Mouse (Mus musculus): Measurements from ENCODE around the gene Tspan4. TPM values are rescaled to one million over a fixed set of nuclear protein-coding genes. Genes with fewer than 3 reads are reported as not detected.

Tspan4 gene
- 2.1 TPM for total RNA-seq (2023)

DNA sequence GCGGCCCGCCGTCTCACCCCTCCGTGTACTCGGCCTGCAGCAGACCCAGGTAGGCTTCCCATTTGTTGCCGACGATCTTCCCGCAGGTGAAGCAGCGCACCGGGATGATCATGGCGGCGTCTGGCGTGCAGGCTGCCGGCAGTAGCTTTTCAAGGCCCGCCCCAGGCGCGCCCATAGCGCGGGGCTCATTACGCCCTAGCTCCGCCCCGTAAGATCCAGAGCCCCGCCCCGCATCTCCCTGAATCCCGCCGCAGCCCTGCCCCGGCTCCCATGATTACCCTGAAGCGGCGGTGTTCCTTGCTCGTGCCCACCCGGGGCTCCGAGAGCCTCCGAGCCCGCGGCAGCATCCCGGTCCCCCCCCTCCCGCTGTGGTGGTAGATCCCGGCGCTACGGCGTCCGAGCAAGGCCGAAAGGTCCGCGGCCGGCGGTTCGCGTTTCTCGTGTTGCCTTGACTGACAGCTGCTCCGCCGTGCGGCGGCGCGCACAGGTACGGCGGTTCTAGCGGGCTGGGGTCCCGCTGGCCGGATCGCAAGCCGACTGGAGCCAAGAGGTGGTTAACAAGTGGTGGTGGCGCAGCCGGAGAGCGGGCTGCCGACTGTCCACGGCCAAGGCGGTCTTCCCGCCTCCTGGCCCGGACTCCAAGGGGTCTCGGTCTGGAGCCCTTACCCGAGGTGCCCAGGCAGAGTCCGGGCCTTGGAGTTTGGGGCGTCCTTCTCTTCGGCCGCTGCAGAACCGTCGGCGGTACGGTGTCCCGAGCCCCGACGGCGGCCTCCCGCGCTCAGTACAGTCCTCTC, at the start of gene Tspan4, which contains the start of gene Polr2l:
Gene Tspan4 (plus strand): TSS at position 230 of the 794 bp plus-strand sequence.
Gene Polr2l (minus strand): TSS at position 122 of the 794 bp plus-strand sequence.

GRCm38 (mm10) chr7:141429310-141429709, 45.7 kb upstream of the Tspan4 start, which contains the start of gene Cend1:
Gene Cend1 (minus strand): TSS chr7:141429491.

GRCm38 (mm10) chr7:141437178-141438120, 37.6 kb upstream of the Tspan4 start, which contains the start of gene Slc25a22:
Gene Slc25a22 (minus strand): TSS chr7:141437892.

GRCm38 (mm10) chr7:141443828-141444237, 31.2 kb upstream of the Tspan4 start, which contains the start of gene Pidd1:
Gene Pidd1 (minus strand): TSS chr7:141444025.

GRCm38 (mm10) chr7:141447110-141447991, 27.7 kb upstream of the Tspan4 start, which contains the start of gene Rplp2:
Gene Rplp2 (plus strand): TSS chr7:141447370.

DNA sequence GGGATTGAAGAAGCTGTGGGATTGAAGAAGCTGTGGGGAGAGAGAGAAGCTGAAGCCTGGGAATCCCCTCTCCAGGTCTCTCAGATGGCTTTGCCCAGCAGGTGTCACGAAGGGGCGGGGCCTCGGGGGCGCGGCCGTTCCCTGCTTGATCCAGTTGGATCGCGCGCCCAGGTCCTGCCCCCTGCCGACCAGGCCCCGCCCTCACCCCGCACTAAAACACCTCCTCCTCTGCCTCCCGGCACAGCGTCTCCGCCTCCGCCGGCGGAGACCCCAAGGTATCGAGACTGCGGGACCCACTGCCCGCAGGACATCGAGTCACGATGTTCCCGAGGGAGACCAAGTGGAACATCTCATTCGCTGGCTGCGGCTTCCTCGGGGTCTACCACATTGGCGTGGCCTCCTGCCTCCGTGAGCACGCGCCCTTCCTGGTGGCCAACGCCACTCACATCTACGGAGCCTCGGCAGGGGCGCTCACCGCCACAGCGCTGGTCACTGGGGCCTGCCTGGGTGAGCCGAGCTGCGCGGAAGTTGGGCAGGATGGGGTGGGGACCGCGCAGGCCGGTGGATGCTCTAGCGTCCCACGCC, 20.0 kb upstream of the Tspan4 start, which contains the start of gene Pnpla2:
Gene Pnpla2 (plus strand): TSS at position 232 of the 585 bp plus-strand sequence.

DNA sequence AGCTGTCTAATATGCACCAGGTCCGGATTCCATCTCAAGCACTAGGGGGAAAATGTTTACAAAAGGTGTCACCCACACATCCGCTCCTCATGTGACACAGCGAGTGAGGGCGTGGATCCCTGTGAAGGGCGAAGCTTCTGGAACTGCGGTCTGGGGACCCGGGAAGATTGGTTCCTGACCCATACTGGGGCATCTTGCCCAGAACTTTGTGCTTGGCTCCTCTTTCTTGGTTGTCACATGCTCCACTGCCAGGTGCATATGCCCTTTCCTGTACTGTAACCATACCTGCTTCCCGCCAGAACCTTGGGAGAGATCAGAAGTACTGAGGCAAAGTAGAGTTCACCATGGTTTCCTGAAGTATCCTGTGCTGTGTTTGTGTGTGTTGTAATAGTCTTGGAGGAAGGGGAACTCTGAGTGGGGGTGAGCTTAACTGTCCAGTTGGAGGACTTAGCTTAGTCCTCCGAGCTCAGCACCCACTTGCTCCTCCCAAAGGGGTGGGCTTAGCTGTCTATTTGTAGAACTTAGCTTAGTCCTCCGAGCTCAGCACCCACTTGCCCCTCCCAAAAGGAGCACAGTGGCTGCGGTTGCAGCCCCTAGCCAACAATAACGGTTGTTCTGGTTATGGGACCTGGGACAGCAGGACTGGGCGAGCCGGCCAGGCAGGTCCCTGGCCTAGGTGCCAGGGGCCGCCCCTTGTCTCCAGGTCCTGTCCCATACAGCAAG, 14.5 kb upstream of the Tspan4 start, which contains the start of gene Cracr2b:
Gene Cracr2b (plus strand): TSS at position 704 of the 723 bp plus-strand sequence.

DNA sequence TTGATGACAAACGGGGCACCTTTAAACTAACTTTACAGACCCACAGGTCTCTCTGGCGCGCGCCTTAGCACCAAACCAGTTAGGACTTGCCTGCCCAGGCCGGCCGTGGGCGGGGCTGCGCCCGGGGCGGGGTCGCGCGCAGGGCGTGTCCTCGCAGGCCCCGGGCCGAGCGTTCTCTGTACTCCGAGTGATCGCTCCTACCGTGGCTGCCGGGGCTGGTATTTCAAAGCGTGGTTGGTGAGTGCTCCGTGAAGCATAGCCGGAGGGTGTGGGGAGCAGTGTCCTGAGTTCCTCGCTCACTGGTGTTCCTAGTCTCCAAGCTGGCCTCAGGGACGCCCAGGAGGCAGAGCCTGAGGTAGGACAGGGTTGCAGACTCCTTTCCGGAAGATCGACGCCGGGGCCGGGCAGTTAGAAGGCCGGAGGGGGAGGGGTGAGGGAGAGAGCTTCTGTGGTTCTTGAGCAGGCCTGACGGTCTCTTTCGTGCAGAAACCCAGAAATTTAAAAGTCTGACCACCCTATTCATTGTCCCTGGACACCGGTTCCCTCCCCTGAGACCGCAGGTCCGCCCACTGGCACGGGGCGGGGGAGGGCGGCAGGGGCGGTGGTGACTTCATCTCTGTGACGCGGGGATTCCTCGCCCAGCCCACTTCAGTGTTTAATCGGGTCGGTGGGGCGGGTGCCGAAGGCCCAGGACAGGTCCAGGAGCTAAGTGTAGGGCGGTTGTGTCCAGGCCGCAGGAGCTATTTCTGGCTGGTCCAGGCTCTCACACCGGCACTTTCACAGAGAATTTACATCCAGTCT, 7.6 kb upstream of the Tspan4 start, which contains the start of gene Cd151:
Gene Cd151 (plus strand): TSS at position 163 of the 801 bp plus-strand sequence.

DNA sequence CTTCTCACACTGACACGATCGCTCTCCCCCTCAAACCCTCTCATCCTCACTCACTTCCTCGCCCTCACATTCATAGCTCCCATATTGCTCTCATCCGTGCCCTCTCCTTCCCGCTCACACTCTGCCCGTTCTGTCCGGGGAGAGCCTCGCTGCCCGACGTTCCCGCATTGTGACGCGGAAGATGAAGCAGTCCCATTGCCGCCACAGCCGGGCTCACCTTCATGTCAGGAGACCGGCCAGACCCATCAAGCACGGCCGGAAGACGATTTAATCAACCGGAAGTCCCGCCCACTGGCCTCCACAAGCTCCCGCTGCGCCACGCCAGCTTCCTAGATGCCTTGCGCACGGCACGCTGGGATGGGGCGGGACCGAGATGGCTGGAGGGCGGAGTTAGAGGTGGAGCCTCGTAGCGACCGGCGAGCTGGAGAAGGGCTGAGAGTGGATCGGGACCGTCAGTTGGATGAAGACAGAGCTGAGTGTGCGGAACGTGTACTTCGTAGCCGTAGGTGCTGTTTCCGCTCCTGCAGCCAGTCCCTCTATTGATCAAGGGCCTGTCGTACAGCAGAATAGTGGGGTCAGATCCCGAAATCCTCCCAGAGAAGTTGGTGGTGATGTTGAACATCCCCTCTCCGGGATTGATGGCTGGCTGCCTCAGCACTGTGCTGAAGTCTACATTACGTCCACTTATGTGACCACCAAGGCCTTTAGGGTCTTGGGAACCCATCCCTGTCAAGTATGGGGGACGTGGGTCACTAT, 64.7 kb downstream of the Tspan4 start, which contains the start of gene Chid1:
Gene Chid1 (minus strand): TSS at position 302 of the 756 bp plus-strand sequence.

Other genes starting within 250 kb of the Tspan4 start
- 165 TPM for gene Phrf1, start 246.5 kb upstream of the Tspan4 start, total RNA-seq (2023)
- gene Irf7, start 208.8 kb upstream of the Tspan4 start, total RNA-seq (2023), result 47.4 TPM
- not detected for gene Cdhr5, start 198.5 kb upstream of the Tspan4 start, total RNA-seq (2023)
- not detected for gene Sct, start 196.1 kb upstream of the Tspan4 start, total RNA-seq (2023)
- gene Drd4, start 183.2 kb upstream of the Tspan4 start, total RNA-seq (2023), result not detected
- 68.8 TPM for gene Deaf1, start 147.6 kb upstream of the Tspan4 start, total RNA-seq (2023)
- gene Tmem80, start 147.5 kb upstream of the Tspan4 start, total RNA-seq (2023), result 24.8 TPM
- 0.65 TPM for gene Eps8l2, start 136.4 kb upstream of the Tspan4 start, total RNA-seq (2023)
- 98.5 TPM for gene Taldo1, start 83.0 kb upstream of the Tspan4 start, total RNA-seq (2023)
- 37.5 TPM for gene Gatd1, start 61.1 kb upstream of the Tspan4 start, total RNA-seq (2023)
- not detected for gene Cend1, start 45.7 kb upstream of the Tspan4 start, total RNA-seq (2023)
- gene Slc25a22, start 37.3 kb upstream of the Tspan4 start, total RNA-seq (2023), result 49.9 TPM
- gene Pidd1, start 31.2 kb upstream of the Tspan4 start, total RNA-seq (2023), result 2.7 TPM
- 3,316 TPM for gene Rplp2, start 27.9 kb upstream of the Tspan4 start, total RNA-seq (2023)
- gene Pnpla2, start 20.0 kb upstream of the Tspan4 start, total RNA-seq (2023), result 61.0 TPM
- gene Cracr2b, start 14.1 kb upstream of the Tspan4 start, total RNA-seq (2023), result 1.7 TPM
- 8.9 TPM for gene Cd151, start 7.8 kb upstream of the Tspan4 start, total RNA-seq (2023)
- 19.9 TPM for gene Polr2l, start 108 bp upstream of the Tspan4 start, total RNA-seq (2023)
- gene Chid1, start 64.6 kb downstream of the Tspan4 start, total RNA-seq (2023), result 20.9 TPM
- 65.0 TPM for gene Ap2a2, start 86.9 kb downstream of the Tspan4 start, total RNA-seq (2023)
- not detected for gene Muc6, start 180.1 kb downstream of the Tspan4 start, total RNA-seq (2023)
- 0.35 TPM for gene Muc2, start 215.1 kb downstream of the Tspan4 start, total RNA-seq (2023)